Mouse (Mus musculus) thymus, postnatal 0 days (tissue): Measurements from ENCODE around the gene Mob3b. TPM values are rescaled to one million over a fixed set of nuclear protein-coding genes. Genes with fewer than 3 reads are reported as not detected.

Source experiments
- DNase-seq: peaks from one replicate; pipeline ENCODE4 v3.0.0-alpha.2; 2015; ENCODE audit warnings: low spot score
- polyA plus RNA-seq: library from polyadenylated mRNA; unstranded; fragments of >200 nt; fragmentation: Nextera tagmentation; extraction: Ambion mirVana; gene quantifications from 2 replicates; pipeline ENCODE4 v1.2.1, GENCODE M21; 2015

Gene Mob3b
- polyA plus RNA-seq, 1 experiment from 2014 or later, result 6.2 TPM

DNA sequence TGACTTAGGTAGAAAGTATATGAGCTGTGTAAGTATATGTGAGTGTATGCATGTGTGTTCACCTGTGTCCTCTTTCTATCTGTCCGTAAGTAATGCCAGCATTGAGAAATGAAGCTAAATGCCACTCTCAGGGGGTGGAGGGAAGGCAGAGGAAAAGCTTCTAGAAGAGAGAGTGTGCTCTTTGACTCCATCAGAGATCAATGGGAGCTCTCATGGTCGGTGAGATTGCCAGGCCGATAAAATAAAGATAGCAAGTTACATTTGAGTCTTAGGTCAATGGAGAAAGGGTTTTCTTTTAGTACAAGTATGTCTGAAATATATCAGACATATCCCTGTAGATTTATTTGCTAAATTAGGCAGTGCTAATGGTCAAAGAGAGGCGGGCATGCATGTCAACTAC, 9.0 kb downstream of the Mob3b start:
- no peak for DNase-seq

DNA sequence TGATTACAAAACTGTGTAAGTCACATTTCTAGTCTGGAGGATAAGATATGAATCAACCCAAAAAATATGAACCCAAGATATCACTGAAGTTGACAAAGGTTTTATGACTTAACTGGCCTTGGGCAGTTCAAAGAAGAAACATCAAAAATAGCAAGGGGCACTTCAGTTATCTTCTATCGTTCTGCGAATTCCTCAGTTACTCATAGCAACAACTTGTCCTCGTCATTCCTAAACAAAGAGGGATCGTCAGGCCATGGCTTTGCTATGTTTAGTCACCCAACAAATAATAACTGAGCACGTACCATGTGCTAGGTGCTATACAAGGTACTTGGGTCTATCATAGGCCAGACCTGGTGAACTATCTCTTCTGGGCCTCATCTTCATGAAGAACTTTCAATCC, 10.7 kb downstream of the Mob3b start:
- no peak for DNase-seq

DNA sequence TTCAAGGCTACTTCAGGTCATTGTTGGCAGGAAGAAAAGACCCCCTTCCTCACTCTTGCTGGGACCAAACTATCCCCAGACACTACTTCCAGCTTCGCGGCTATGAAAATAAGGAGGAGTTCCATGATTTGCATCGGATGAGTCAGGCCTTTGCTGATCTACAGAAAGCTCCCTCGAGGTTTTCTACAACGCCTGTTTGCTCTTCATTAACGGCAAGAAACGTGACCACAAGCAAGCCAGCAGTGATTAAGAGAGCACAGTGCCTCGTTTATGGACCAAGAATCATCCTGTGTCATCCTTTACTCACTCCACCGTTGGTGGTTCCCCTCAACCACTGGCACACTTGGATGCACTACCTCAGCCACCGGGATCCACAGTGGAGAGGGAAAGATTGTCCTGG, 11.6 kb downstream of the Mob3b start:
- no peak for DNase-seq

DNA sequence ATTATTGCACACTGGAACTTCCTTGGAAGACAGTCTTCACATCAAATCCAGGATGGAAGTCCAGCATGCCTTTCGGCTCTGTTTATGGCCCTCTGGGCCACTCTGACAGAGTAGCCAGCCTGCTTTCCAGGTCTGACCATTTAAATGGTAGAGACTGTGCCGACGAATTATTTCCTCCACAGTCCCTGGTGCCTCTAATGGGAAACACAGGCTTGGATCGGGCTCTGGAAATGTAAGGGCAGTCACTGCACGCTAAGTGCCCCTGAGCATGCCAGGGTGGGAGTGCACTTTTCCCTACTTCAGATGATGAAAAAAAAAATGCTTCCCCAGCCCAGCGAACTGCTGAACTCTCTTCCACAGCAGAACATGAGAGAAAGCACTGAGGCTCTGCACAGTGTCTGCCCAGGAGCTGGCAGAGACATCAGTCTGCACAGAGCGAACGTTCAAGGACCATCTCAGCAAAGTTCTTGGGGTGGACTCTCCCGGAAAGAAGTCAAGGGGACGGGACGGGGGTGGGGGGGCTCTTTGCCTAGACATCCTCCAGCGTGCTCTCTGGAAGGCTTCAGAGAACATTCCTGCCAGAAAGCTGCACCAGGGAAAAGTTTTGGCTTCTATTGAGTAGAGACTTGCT, 13.7 kb downstream of the Mob3b start:
- no peak for DNase-seq

DNA sequence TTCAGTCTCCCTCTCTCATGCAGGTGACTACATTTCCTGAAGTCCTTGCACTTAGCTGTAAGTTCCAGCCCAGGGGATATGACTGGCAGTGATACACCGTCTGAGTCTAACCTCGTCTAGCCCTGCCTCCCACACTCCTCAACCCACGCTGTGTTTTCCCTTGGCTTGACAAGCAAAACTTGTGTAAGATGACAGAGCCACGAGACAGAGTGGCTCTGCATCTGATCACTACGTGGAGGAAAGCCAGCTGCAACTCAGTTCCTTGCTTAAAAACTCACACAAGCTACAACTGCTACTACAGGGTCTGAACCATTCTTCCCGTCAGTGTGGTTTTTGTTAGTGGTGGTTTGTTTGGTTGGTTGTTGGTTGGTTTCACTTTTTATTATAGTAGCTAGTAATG, 17.0 kb downstream of the Mob3b start:
- DNase-seq, result peak; percentile 64

DNA sequence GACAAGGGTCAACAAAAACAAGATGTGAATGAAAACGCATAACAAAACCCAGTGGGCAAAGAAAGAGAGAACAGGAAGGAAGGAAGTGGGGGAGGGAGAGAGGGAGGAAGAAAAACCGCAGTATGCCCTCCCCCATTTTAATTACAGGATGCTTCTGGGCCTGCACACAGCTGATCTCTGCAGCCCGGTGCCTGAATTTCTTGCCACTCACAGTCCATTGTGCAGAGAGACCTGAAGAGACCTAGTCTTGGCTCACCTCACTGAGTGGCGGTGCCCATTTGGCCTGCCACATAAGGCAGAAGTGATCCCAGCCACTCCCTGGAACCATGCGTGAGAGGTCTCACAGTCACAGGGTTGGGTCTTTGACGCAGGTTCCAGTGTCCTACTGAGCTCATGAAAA, 19.2 kb downstream of the Mob3b start:
- peak; percentile 44 for DNase-seq

DNA sequence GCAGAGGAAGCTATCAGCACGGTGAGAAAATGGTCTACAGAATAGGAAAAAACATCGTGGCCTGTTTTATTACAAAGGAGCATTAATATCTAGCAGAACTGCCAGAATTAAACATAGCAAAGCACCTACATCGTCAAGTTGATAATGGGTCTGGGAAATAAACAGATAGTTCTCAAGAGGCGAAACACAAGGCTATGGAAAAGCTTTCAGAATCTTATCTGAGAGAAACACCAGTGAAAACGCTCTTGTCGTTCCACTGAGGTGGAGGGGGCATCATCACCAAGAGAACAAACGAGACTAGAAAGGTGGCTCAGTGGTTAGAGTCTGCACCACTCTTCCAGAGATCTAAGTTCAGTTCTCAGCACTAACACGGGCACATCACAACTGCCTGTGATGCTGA, 20.3 kb downstream of the Mob3b start:
- no peak for DNase-seq

DNA sequence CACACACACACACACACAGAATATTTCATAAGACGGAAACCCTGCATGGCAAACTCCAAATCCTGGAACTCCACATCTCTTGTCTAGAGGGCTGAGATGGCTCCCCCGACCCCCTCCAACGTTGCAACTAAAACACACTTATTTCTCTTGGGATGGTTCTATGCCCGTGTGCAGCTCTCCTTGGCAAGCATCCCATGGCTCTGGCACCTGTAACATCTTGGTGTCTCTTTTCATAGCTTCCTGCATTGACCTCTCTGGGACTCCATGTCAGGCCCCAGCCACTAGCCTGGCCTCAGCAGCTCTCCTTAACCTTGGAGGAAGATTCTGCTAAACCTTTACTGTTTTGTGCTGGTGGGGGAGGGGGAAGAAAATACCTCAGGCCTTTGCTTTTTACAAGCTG, 21.5 kb downstream of the Mob3b start:
- DNase-seq, result no peak

DNA sequence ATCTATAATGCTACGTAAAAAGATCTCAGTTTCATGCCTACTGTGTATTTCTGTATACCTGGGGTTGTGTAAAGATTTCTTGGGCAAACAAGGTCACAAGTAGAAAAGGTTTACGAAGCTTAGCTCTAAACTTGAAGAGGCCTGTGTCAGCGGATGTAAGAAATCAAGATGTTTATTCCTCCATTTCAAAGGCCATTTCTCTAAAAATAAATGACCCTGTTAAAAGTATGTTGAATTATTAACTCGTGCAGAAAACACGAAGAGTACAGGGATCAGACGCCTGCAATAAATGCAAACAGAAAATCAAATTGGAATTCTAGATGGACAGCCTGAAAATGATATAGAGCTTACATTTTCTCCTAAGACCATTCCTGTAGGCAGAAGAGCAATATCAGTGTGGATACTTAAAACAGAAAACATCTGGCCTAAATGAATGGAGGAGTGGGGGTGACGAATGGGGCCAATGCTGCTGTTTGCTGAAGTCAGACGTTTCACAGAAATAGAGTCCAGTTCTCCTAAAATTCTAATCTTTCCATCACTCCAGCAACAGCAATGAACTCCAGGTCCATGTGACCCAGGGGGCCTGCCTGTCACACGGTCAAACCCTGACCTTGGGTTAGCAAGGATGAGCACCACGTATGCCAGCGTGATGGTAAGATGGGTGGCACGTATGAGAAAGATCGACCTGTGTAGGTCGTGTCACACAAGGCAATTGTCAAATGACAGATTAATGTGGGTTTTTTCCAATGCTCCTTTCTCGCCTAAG, 22.3 kb downstream of the Mob3b start:
- DNase-seq, result no peak

DNA sequence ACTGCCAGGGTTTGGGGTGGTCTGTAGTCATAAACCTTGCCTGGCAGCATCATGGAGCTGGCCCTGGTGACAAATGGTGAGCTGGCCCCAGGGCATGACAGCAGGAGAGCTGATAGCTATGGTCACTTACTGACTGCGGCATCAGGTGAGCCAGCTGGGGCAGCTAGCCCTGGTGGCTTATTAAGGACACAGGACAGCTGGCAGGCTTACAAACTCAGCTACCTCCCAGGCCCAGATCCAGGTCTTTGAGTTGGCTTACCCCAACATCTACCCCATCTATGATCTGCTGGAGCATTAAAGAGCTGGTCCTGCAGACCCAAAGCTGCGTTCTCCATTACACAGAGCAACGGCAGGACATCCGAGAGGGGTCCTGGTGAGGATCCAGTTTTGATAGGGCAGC, 23.9 kb downstream of the Mob3b start:
- DNase-seq, result no peak

DNA sequence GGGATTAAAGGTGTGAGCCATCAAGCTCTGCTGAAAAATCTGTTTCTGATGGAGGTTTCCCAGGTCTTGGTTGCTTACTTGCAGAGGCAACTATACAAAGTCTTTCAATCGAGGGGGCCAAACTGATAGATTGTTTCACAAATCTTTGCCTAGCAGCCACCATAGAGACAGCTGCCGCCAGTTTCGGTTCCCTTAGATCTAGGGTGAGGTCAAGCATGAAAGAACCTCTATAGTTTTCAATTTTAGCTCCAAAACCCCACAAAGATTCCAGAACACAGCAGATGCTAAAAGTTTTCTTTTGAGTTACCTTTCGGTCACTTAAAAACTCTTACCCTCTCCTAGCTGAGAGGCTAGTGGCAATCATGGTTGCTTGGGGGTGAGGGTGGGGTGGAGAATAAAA, 25.7 kb downstream of the Mob3b start:
- no peak for DNase-seq

DNA sequence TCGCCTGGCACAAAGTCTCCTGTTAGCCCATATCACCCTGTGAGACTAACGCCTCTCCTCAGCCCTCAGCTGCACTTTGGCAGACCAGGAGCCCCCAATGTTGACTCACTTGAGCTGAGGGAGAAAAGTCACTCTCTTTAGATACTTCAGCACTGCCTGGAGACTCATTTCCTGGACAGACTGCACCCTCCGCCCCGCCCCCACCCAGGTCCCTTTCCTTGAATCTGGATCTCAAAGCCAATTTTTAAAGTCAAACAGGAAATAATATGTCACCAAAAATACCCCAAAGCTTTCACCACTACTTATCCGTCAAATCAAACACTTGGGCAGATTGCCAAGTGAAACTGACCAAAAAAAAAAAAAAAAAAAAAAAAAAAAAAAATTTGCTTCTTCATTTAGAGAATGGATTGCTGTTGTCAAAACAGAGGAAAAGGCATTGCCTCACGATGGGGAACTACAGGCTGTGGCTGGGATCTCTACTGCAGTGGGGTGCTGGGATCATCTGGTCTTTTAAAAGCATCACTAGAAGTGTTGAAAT, 26.8 kb downstream of the Mob3b start:
- DNase-seq, result no peak

DNA sequence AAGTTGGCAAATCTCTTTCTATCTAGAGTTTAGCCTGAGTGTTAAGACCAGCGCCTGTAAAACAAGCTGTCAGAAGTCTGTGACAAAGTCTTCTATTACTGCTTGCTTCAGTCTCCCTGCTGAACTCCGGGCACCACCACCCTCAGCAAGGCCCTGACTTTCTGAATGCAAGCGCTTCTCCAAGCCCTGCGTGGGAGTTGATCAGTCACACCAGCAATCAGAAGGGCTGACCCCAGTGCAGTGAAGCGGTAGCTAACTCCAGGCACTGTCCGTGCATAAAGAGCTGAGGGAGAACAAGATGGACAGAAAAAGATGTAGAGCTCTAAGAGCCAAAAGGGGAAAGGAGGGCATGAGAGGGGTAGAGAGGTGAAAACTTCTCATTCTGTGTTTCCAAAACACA, 29.5 kb downstream of the Mob3b start:
- no peak for DNase-seq

DNA sequence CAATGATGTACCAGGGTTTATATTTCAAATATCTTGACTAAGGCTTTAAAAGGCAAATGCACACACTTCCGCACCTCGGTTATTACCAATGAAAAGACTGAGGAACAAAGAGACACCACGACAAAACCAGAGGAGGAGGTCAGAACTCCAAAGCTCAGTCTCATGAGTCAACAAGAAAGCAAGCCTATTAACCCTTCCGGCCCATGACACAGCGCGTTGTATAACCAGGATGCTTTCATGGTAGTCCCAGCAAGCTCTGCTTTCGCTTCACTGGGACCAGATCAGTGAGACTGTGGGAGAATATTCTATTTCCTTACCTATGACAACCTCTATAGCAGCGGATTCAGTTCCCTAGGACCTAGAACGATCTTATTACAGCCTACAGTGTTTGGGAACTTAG, 30.5 kb downstream of the Mob3b start:
- DNase-seq, result no peak

DNA sequence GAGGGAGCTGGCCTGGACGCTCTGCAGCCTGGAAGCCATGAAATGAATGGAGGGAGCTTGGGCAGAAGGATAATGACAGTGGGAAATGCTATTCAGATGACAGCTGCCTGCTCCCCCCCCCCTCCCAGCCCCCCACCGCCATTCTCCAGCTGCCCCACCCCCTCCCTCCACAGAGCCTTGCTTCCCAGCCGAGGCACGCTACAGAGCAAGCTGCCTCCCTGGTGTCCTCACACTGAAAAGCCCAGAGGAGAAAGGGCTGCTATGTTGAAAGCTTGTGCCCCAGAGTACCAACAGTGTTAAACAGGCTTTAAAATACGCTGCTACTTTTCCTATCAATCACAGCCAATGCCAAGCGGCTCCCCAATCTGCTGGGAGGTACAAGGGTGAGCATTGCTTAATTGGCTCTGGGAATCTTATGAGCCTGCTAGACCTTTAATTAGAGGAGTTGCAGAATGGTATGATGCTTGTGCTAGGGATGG, 31.9 kb downstream of the Mob3b start:
- DNase-seq, result no peak

DNA sequence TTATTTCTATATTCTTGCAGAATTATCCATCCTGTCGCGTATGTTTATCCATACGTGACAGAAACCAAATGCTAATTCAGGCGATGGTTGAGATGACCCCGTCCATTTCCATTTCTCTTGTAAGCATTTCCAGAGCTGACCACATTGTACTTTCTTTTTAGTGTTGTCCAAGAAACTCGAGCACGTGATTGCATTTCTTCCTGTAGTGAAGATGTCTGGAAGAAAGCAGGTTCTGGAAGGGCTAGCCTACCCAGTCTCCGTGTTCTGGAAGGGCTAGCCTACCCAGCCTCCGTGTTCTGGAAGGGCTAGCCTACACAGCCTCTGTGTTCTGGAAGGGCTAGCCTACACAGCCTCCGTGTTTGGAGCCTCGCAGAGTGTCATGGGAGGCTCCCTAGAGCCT, 33.3 kb downstream of the Mob3b start:
- no peak for DNase-seq

DNA sequence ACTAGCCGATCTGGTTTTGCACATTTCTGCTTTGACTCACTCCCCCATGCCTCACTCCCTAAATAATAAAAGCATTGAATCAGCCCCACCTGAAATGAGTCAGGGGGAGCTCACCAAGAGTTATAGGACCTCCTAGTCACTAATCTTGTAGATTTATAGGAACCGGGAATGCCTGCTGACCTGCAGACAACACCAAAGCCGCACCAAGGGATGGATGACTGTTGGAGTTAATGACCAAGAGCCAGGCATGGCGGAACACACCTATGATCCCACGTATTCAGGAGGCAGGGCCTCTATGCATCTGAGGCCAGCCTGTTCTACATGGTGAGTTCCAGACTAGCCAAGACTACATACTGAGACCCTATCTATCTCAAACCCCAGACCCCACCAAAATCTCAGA, 34.2 kb downstream of the Mob3b start:
- no peak for DNase-seq

DNA sequence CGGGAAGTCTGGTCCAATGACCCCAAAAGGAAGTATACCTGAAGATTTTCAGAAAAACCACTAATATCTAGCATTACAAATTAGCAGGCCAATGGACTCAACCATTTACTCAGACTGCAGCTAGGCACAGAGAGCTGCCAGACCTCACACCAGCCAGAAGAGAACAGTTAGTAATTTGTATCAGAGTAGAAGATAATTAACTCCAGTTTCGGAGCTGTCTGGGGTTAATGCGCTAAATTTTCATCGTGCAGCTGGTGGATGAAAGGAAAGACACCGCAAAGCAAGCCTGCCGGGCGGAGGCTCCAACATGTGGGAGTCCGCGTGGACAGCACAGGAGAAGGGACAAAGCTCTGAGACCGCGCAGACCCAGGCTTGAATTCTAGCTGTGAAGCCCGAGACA, 36.2 kb downstream of the Mob3b start:
- DNase-seq, result no peak

DNA sequence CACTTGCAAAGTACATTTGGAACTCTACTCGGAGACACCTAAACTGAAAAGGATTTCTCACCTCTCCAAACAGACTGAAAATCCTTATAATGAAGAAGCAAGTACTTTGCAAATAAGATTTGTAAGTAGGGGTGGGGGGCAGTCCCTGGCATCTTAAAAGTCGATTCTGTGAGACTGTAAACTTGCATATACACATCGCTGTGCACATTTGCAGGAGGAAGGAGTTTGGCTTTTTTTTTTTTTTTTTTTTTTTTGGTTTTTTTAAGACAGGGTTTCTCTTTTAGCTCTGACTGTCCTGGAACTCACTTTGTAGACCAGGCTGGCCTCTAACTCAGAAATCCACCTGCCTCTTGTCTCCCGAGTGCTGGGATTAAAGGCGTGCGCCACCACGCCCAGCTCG, 36.7 kb downstream of the Mob3b start:
- no peak for DNase-seq

DNA sequence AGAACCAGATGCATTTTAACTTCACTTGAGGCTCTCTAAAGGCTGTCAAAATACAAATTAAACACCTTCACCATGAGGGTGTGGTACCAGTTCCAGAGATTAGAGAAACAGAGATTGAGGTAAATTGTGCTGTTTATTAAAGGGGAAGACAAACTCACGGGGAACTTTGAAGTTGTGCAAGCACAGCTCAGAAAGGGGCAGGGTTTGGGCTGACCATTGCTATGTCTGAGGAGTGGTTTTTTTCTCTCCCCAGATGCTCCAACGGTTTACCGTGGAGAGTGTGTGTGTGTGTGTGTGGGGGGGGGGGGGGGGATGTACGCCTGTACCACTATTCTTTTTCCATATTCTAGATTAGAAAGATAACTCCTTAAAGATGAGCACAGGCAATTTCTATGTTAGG, 37.1 kb downstream of the Mob3b start:
- no peak for DNase-seq

DNA sequence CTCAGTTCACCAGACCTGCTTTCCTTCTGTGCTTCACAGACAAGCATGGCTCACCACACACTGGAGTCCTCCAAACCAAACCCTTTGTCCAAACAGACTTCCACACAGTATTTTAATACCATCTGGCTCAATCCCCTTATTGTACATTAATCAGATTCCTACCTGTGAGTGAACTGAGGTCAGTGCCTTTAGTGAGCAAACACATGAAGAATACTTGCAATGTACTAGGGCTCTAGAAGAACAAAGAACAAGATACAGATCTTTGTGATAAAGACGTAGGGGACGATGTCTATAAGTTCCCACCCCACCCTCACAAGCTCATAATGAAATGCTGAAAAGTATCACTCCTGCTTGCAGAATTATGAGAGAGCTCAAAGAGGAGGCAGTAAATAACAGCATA, 38.4 kb downstream of the Mob3b start:
- no peak for DNase-seq

DNA sequence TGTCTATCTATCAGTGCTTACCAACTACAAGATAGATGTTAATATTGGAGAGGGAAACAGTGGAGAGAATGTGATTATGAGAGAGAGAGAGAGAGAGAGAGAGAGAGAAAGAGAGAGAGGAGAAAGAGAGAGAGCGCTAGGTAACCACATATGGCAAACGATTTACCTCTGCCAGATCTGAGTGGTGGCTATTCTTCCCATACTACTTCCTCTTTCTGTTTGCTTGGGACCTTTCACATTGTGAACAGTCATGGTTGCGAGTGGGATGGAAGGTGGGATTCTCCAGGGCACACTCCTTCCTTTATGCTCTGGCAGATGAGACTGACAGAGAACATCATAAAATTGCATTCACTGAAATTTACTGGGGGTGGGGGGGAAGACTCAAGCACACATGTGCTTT, 40.1 kb downstream of the Mob3b start:
- no peak for DNase-seq

DNA sequence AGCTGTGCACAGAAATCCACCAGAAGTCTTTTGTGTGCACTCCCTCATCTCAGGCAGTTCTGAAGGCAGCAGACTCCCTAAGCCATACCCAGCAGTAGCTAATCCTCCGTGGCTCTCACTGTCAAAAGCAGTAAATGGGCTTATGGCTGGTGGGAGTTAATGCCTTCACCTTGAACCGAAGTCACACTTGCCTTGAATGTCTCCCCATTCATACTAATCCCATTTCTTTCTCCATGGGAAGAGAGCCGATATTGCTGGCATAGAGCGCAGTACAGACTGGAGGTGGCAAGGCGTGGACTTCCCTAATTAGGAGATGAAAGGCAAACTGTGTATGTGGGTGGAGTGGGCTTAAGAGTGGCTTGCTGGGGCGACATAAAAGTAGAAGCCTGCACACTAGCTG, 41.4 kb downstream of the Mob3b start:
- no peak for DNase-seq
